Mouse (Mus musculus): ENCODE data around the gene Lig4. TPM values are rescaled to one million over a fixed set of nuclear protein-coding genes. Genes with fewer than 3 reads are reported as not detected.

Lig4 gene
- 3.8 TPM for polyA plus RNA-seq (2014; fragmentation: Illumina TruSeq; extraction: RNeasy Lipid Tissue Mini Kit (QIAGEN cat#74804); ENCODE audit: low read depth, low replicate concordance)

DNA sequence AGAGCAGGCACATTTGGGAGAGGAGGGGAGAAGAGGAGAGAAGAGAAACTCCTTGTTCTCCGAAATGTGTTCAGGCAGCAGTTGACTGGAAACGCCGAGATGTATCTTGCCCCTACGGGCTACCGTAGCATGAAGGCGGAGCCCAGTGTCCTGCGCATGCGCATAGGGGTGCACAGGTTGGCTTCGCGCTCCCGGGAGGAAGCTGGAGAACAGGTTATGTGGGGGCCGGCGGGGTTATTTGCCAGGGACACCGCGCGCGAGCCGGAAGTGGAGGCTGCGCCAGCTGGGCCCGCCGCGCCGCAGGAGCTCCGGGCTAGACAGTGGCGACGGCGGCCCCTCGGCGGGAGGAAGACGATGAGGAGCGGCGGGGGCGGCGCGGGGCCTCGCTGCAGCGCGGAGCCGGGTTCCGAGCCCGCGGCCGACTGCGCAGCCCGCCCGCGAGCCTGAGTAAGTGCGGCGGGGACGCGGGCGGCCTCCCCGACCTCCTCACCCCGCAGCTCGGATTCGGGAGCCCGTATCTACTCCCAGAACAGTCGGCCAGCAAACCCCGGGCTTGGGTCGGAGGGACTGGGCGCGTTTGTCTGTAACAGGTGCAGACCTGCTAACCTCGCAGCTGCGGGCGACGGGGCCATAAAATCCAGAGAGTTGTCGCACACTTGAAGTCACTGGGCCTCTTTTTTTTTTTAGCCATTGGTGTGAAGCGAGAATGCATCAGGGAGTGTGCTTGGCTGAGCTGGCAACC lies at the start of gene Lig4, which contains the start of gene Abhd13:
Lig4 (minus strand) TSS at position 114 of the 742 bp plus-strand sequence.
Abhd13 (plus strand) TSS at position 135 of the 742 bp plus-strand sequence.

DNA sequence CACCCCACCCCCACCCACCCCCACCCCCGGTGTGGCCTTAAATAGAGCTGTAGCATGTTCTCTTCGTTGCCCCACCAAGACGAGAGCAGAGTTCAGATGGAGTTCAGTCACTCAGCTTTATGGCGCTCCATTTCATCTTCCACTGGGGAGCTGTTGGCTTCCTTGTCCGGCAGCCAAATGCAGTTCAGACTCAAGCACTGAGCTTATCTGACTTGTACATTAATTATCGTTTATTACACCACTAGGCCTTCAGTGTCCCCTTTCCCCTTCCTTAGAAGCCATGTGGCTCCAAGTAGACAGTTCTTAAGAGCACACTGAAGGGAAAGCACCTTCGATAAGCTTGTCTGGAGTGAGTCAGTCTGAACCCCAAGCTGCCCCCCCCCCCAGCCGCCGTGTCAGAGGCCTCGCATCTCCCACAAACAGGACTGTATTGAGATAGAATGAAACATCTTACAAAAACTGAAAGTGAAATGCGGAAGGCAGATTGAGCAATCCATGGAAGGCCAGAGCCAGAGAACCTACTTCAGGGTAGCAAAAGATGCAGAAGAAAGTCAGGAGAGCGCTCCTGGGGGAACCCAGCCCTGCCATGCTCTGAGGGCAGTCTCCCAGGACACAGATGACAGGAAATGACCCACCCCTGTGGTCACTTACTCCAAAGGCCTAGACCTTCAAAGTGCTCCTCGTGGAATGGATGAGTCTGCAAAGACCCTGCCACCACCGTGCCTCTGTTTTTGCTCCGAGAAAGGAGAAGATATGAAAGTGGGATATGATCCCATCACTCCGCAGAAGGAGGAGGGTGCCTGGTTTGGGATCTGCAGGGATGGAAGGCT lies 28.9 kb upstream of the Lig4 start, which contains the start of gene Tnfsf13b:
Tnfsf13b (plus strand) TSS at position 312 of the 830 bp plus-strand sequence.

Other genes with a start within 250 kb of the Lig4 start
- gene Fam155a, start 206.5 kb downstream of the Lig4 start, polyA plus RNA-seq (2014; fragmentation: Illumina TruSeq; extraction: RNeasy Lipid Tissue Mini Kit (QIAGEN cat#74804); ENCODE audit: low read depth, low replicate concordance), result not detected
- gene Gm10217, start 113.4 kb downstream of the Lig4 start, polyA plus RNA-seq (2014; fragmentation: Illumina TruSeq; extraction: RNeasy Lipid Tissue Mini Kit (QIAGEN cat#74804); ENCODE audit: low read depth, low replicate concordance), result not detected
- 18.0 TPM for gene Abhd13, start within 50 bp of the Lig4 start, polyA plus RNA-seq (2014; fragmentation: Illumina TruSeq; extraction: RNeasy Lipid Tissue Mini Kit (QIAGEN cat#74804); ENCODE audit: low read depth, low replicate concordance)
- gene Tnfsf13b, start 28.8 kb upstream of the Lig4 start, polyA plus RNA-seq (2014; fragmentation: Illumina TruSeq; extraction: RNeasy Lipid Tissue Mini Kit (QIAGEN cat#74804); ENCODE audit: low read depth, low replicate concordance), result 0.21 TPM
- not detected for gene Myo16, start 176.2 kb upstream of the Lig4 start, polyA plus RNA-seq (2014; fragmentation: Illumina TruSeq; extraction: RNeasy Lipid Tissue Mini Kit (QIAGEN cat#74804); ENCODE audit: low read depth, low replicate concordance)

All from liver, adult 10 weeks (tissue).